10 mouse cellular contexts compared by ENCODE assay signal in the genomic region with DNA sequence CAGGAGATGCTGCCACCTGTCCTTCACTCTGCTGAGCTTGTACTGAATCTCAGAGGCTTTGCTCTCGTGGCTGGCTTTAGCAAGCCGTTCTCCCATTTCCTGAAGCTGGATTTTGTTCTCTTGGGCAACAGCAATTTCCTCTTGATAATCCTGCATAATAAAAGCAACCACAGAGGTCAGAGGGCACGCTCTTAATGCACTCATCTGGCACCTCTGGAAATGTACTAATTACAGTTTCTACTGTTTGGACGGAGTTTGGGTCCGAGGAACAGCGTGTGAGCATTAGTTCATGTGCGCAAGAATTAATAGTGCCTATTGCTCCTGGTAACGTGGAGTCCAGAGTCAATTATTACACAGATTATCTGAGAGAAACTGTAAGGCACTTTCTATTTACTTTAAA. TPM values are rescaled to one million over a fixed set of nuclear protein-coding genes. Genes with fewer than 3 reads are reported as not detected.
"Had no signal": no experiment of that assay in that cellular context is flagged by ENCODE, and none has a peak within 500 bp of the region (broad histone marks: within the 10 kb centered on the region; RNA-seq: fewer than 3 reads in every experiment).

No protein-coding gene starts in this region.

- H3K27ac ChIP-seq: limb, embryonic 13.5 days; liver, embryonic 15.5 days; neural tube, embryonic 12.5 days; stomach, postnatal 0 days had no signal

- H3K9ac ChIP-seq: limb, embryonic 13.5 days; liver, embryonic 15.5 days; neural tube, embryonic 12.5 days had no signal

- H3K36me3 ChIP-seq: neural tube, embryonic 12.5 days had no signal

- H3K4me1 ChIP-seq: liver, embryonic 15.5 days; neural tube, embryonic 12.5 days had no signal

- H3K4me3 ChIP-seq: limb, embryonic 13.5 days; liver, embryonic 15.5 days; neural tube, embryonic 12.5 days had no signal

- H3K4me2 ChIP-seq: limb, embryonic 13.5 days; liver, embryonic 15.5 days; neural tube, embryonic 12.5 days had no signal

- ATAC-seq: lung, postnatal 0 days had no signal

- DNase-seq: lung, adult 2 months; lung, postnatal 36 days; midbrain, embryonic 14.5 days; thymus, postnatal 4 days had no signal

- H3K27me3 ChIP-seq: liver, embryonic 15.5 days; neural tube, embryonic 12.5 days had no signal

- H3K9me3 ChIP-seq: limb, embryonic 13.5 days; liver, embryonic 15.5 days; neural tube, embryonic 12.5 days had no signal

RNA-seq across cellular contexts. Expression of gene Gm10097, which starts 3.1 kb away (rescaled TPM):
- polyA plus RNA-seq: liver, adult 2 months; lung, adult 2 months had no signal
